Mouse (Mus musculus): Measurements from ENCODE around the gene Ube4b. TPM values are rescaled to one million over a fixed set of nuclear protein-coding genes. Genes with fewer than 3 reads are reported as not detected.
"Not testable (repeated sequence)": the region's sequence is repeated elsewhere in the genome, so short reads cannot be mapped to it uniquely, and the experiment has no call there.

Gene Ube4b
- total and polyA plus RNA-seq, 3 experiments: 28.4 to 104 (median 71.0) TPM

DNA sequence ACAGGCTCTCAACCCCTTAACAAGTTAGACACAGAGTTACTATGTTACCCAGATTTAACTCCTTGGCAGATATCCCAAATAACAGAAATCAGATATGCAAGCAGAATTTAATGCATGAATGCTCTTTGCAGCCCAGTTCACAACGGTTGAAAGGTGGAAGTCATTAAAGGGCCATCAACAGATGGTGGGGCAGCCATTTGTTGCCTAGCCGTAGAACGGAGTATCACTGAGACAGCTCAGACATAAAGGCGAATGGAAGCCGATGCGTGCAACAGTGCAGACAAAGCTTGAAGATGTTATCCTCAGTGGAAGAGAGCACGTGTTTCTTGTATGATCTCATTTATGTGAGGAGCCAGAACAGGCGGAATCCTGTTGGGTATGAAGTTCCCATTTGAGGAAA lies 14.0 kb upstream of the Ube4b start (continued):
- TF ChIP-seq POLR2AphosphoS2 (IDR thresholded peaks at IDR 0.05; ENCODE audit: low read length) (no peak), EP300 (IDR thresholded peaks at IDR 0.05; ENCODE audit: low read depth in 1 of 2, low read length in 2 of 2) (peak; percentile 77 to 92), RAD21 (IDR thresholded peaks at IDR 0.05; ENCODE audit: low read depth, low read length) (no peak), TCF12 (IDR thresholded peaks at IDR 0.05; ENCODE audit: low read depth, low read length) (peak; percentile 68; the same call in 1 of the 2 replicates), MEF2A (IDR thresholded peaks at IDR 0.05; ENCODE audit: extremely low read depth, insufficient replicate concordance, low read depth, low read length, poor library complexity, severe bottlenecking) (no peak), TBP (IDR thresholded peaks at IDR 0.05; ENCODE audit: low read depth, low read length) (peak; percentile 81), ZC3H11A (IDR thresholded peaks at IDR 0.05; ENCODE audit: low read depth, low read length) (no peak), USF2 (IDR thresholded peaks at IDR 0.05; ENCODE audit: borderline replicate concordance in 1 of 2, insufficient read depth in 1 of 2, low read depth in 1 of 2, low read length in 2 of 2) (no peak)

DNA sequence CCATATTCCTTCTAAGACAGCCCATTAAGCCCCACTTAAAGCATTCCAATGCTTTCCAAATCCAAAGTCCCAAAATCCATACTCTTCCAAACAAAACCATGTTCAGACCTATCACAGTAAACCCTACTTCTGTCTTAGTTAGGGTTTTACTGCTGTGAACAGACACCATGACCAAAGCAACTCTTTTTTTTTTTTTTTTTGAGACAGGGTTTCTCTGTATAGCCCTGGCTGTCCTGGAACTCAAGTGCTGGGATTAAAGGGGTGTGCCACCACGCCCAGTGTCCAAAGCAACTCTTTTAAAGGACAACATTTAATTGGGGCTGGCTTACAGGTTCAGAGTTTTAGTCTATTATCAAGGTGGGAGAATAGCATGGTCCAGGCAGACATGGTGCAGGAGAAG lies 5.3 kb upstream of the Ube4b start:
- TF ChIP-seq ZNF384 (IDR thresholded peaks at IDR 0.05; ENCODE audit: low read depth, low read length): peak; percentile 58
- not testable (repeated sequence) for DNase-seq (ENCODE audit: low read depth, low spot score); H3K27ac ChIP-seq (ENCODE audit: control insufficient read depth, low read depth, low read length); H3K4me3 ChIP-seq (ENCODE audit: control insufficient read depth in 1 of 2, insufficient read depth in 1 of 2, low read depth in 2 of 2, low read length in 2 of 2); H3K79me2 ChIP-seq (ENCODE audit: control insufficient read depth, insufficient read depth, low read length, poor library complexity); H3K9me3 ChIP-seq (replicated peaks; ENCODE audit: insufficient read depth, low read length); H3K9ac ChIP-seq (ENCODE audit: control insufficient read depth, low read depth, low read length, poor library complexity, severe bottlenecking); H3K27me3 ChIP-seq (ENCODE audit: control insufficient read depth in 1 of 2, insufficient read depth in 2 of 2, low read length in 2 of 2)
- H3K4me1 ChIP-seq (ENCODE audit: control insufficient read depth in 1 of 2, insufficient read depth in 2 of 2, low read length in 2 of 2): peaks cover 2 to 13% of the 10 kb centered on the region in 2 experiments
- H3K36me3 ChIP-seq (ENCODE audit: control insufficient read depth in 1 of 2, insufficient read depth in 2 of 2, low read length in 2 of 2): peaks cover 0 to 13% of the 10 kb centered on the region in 2 experiments; a peak in 2 of 4 replicates

DNA sequence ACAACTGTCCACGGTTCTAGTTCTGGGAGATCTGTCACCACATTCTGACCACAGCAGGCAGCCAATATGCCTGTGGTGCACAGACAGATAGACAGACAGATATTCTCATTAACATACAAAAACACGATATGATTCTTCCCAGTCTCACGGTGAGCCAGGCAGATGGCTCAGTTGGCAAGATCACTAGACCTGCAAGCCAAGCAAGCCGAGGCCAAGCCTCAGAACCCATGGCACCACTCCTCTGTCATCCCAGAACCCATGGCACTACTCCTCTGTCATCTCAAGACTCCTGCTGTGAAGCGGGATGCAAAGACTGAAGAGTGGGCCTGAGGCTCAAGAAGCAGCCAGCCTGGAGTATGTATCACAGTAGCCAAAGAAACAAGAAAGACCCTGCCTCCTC lies 3.0 kb upstream of the Ube4b start:
- Histone ChIP-seq H3K4me3 (ENCODE audit: control insufficient read depth in 1 of 2, insufficient read depth in 1 of 2, low read depth in 2 of 2, low read length in 2 of 2) (no peak overlapping the region), H3K9ac (ENCODE audit: control insufficient read depth, low read depth, low read length, poor library complexity, severe bottlenecking) (no peak overlapping the region), H3K27ac (ENCODE audit: control insufficient read depth, low read depth, low read length) (no peak overlapping the region), H3K79me2 (ENCODE audit: control insufficient read depth, insufficient read depth, low read length, poor library complexity) (peaks cover 17% of the 10 kb centered on the region), H3K27me3 (ENCODE audit: control insufficient read depth in 1 of 2, insufficient read depth in 2 of 2, low read length in 2 of 2) (no peaks in the 10 kb centered on the region), H3K4me1 (ENCODE audit: control insufficient read depth in 1 of 2, insufficient read depth in 2 of 2, low read length in 2 of 2) (peaks cover 2 to 14% of the 10 kb centered on the region in 2 experiments), H3K9me3 (replicated peaks; ENCODE audit: insufficient read depth, low read length) (no peaks in the 10 kb centered on the region), H3K36me3 (ENCODE audit: control insufficient read depth in 1 of 2, insufficient read depth in 2 of 2, low read length in 2 of 2) (peaks cover 0 to 14% of the 10 kb centered on the region in 2 experiments; a peak in 2 of 4 replicates)
- DNase-seq (ENCODE audit: low read depth, low spot score): no peak
- TF ChIP-seq TAL1 (IDR thresholded peaks at IDR 0.05; ENCODE audit: low read length): no peak
- no peak for TF ChIP-seq POLR2A (IDR thresholded peaks at IDR 0.05; ENCODE audit: control insufficient read depth in 1 of 2, insufficient read depth in 1 of 2, low read depth in 1 of 2, low read length in 2 of 2, poor library complexity in 1 of 2)
- TF ChIP-seq HCFC1 (IDR thresholded peaks at IDR 0.05; ENCODE audit: low read depth, low read length): no peak
- no peak for TF ChIP-seq NELFE (IDR thresholded peaks at IDR 0.05; ENCODE audit: low read depth, low read length)
- TF ChIP-seq GATA1 (IDR thresholded peaks at IDR 0.05; ENCODE audit: low read depth, low read length): no peak

Data from MEL (cell line).